Mouse (Mus musculus) small intestine, adult 2 months (tissue): ENCODE data around the gene Cox8a.

Source experiments
- CTCF ChIP-seq: fragments of 200-500 bp; IDR thresholded peaks from 2 replicates; pipeline ENCODE4 v1.5.1; 2012; ENCODE audit warnings: low read depth, mild to moderate bottlenecking, control low read depth, inconsistent platforms, low read length, moderate library complexity, mixed read lengths; ENCODE audit not compliant: insufficient replicate concordance, insufficient read length; ENCODE audit errors: extremely low read depth
- POLR2A ChIP-seq: fragments of 200-500 bp; IDR thresholded peaks from 2 replicates; pipeline ENCODE4 v1.6.1; 2012; ENCODE audit warnings: low read depth, mild to moderate bottlenecking, control low read depth, inconsistent platforms, low read length, moderate library complexity

DNA sequence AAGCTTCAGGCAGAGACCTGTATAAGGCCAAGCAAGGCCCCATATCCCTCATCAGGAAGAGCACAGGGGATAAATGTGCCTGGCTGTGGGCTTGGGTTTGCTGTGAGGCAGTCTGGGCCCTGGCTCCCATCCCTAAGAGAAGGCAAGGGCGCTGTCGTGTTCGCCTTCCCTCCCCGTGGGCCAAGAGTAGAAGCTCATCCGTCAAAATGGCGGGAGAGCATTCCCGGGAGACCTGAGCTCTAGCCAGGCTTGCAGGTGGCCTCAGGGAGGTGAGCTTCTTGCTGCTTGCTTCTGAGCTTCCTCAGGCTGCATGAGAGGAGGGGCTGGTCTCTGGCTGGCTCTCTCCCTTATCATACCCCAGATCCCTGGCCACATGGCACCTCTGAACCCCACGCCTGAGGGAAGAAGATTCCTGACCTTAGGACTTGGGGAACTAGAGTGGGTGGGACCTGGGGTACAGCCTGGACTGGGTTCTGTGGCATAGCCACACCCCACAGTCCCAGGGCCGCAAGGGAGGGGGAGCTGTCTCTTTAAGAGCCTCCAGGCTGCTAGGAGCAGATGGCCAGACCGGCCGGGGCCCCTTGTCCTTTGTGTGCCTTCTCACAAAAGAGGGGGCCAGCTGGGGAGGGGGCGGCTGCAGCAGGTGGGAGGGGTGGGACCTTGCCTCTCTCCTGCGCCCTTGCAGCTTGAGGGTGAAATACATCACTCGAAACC is 48.2 kb upstream of the Cox8a start:
- TF ChIP-seq CTCF (no peak), POLR2A (no peak)
